Mouse (Mus musculus): ENCODE results near the gene Bet1l.

GRCm38 (mm10) chr7:140811714-140812113 lies 45.7 kb downstream of the Bet1l start:
- TF ChIP-seq MAX (IDR thresholded peaks at IDR 0.05) (no peak), CTCF (IDR thresholded peaks at IDR 0.05; ENCODE audit: control insufficient read depth, insufficient read depth, insufficient read length) (no peak), CEBPB (IDR thresholded peaks at IDR 0.05; ENCODE audit: low read depth) (no peak), MYOG (IDR thresholded peaks at IDR 0.05; ENCODE audit: control insufficient read depth, extremely low read depth, insufficient read length) (no peak), MYOD1 (IDR thresholded peaks at IDR 0.05; ENCODE audit: control insufficient read depth, insufficient read length, low read depth) (no peak), USF1 (IDR thresholded peaks at IDR 0.05; ENCODE audit: low read depth) (no peak)

All from C2C12 (cell line).